Mouse (Mus musculus) G1E-ER4 (cell line): ENCODE data around the gene Oscar. TPM values are rescaled to one million over a fixed set of nuclear protein-coding genes. Genes with fewer than 3 reads are reported as not detected.

Source experiments
- GATA1 ChIP-seq: IDR thresholded peaks from one replicate; pipeline ENCODE4 v1.8.0; 2012; ENCODE audit warnings: low read length, inconsistent platforms
- polyA plus RNA-seq: library from polyadenylated mRNA; stranded (reverse); fragments of >175 nt; gene quantifications from 2 replicates; pipeline ENCODE4 v1.2.3, GENCODE M21; 2012

Oscar gene
- polyA plus RNA-seq, 1 experiment, result not detected

DNA sequence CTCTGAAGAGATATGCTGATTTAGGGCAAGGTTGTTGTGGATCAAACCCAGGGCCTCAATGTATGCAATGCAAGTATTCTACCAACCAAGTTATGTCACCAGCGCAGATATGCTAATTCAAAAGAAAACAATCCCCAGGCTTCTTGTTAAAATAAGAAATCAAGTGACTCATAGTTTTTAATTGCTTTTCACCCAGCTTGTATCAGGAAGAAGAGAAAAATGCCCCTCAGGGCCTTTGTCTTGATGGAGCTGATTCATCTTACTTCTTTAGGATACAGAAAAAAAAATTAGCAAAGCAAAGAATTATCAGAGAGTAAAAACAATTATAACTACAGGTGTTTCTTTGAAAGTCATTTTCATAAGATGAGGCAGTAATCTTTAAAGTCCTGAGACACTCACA, 28.7 kb downstream of the Oscar start:
- TF ChIP-seq GATA1, result no peak

DNA sequence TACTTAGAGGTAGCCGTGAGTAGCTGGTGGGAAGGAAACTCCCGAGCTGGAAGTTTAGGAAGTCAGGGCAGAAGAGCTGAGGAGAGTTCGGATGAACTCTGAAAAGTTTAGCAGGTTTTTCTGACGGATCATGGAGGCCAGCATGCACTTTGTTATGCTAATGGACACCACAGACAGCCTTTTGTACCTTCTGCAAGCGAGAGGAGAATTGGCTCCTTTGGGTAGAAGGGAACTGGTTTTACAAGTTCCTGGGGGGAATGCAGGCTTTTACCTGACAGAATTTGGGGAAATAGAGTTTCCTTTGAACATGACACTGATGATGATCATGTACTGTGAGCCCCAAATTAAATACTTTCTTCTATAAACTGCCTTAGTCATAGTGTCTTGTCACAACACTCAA, 29.7 kb downstream of the Oscar start:
- TF ChIP-seq GATA1, result no peak

DNA sequence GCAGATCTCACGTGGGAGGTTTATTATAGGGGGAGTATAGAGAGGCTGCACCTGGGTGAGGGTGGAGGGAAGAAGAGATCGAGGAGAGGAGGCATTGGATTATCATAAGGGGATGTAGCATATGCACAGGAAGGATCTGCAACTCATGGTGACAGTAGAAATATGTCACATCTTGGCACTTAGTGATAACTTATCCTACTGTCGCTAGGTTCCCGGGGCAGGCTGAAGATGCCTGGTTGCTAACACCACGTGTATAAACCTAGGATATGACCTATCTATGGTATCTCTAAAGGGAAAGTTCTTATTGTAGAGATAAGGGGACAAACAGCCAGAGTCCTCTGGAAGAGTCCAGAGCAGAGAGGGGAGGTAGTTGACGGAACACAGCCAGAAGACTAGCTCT, 30.2 kb downstream of the Oscar start:
- peak; percentile 59 for TF ChIP-seq GATA1

DNA sequence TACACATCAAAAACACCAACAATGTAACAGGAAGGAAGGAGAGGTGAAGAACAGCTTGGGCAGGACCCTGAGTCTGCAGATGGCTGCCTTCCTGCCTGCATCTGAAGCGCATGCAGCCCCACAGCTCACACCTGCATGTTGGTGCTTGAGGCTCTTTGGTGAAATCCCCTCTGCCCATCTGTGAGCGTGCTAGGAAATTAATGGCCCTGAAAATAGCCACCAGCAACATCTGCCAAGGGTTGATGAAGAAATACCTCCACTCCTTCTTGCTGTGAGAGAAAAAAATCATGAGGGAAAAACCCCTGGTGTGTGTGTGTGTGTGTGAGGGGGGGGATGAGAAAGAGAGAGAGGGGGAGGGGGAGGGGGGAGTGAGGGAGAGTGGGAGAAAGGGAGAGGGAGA, 35.9 kb downstream of the Oscar start:
- TF ChIP-seq GATA1, result no peak

DNA sequence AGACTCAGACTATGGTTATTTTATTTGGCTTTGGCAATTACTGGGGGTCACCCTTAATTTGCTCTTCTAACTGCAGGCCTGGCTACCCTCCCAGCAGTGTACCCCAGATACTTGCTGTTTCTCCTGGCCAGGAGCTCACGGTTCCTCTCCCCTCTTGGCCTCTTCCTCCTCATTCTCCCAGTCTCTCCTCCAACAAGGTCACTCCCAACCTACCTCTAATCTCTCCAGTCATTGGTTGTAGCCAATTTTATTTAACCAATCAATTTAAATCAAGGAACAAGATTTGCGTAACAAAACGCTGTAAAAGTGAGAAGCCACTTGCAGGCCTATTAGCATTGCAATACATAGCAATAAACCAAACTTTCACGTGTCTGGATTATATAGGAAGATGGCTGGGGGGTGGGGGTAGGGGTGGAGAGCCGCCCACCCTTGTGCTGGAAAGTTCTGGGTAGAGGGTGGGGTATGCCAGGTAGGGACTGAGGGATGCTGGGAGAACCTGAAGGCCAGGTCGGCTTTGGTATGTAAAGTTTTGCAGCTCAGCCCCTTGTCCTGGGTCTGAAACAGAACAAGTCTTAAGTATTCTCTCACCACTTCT, 36.9 kb downstream of the Oscar start:
- no peak for TF ChIP-seq GATA1

DNA sequence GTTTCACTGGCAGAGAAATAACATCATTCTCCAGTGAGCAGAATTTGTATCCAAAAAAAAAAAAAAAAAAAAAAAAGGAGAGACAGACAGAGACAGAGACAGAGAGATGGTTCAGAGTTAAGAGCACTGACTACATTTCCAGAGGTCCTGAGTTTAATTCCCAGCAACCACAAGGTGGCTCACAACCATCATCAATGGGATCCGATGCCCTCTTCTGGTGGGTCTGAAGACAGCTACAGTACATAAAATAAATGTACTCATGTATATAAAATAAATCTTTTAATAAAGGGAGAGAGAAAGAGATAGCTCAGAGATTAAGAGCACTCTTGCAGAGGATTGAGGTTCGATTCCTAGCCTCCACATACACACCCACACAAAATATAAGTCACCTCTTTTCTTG, 37.8 kb downstream of the Oscar start:
- no peak for TF ChIP-seq GATA1

DNA sequence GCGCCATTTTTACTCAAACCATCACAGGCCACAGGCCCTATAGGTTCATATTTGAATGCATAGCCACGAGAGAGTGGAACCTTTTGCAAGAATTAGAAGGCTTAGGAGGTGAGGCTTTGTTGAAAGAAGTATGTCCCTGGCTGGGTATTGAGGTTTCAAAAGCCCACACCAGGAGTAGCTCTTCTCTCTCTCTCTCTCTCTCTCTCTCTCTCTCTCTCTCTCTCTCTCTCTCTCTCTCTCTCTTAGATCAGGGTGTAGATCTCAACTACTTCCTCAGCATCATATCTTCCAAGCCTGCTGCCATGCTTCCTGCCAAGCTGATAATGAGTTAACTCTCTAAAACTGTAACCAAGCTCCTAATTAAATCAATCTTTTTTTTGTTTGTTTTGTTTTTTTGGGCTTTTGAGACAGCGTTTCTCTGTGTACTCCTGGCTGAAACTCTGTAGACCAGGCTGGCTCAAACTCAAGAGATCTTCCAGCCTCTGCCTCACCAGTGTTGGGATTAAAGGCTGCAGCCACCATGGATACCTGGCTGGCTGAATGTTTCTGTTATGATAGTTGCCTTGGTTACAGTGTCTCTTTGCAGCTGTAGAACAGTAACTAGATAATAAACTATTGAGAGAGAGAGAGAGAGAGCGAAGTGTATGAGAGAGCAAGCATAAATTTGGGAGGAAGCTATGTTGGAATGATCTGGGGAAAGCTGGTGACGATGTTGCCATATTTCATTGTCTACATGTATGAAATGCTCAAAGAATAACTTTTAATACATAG, 39.4 kb downstream of the Oscar start:
- TF ChIP-seq GATA1, result no peak

DNA sequence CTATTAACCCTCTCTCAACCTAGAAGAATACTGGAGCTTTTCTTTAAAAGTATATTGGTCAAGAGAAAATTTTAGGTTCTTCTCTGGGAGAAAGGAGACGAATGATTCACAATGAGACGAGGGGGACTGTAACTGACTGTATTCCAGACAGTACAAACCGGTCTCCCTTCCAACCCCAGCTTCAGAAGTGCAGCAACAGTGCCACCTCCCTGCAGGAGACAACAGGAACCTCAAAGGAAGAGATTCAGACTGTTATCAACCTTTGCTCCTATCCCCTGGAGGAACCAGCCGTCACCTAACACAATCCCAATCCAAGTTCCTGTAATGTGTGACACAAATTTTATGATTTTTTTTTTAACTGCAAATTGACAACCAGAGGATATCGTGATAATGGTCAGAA, 41.7 kb downstream of the Oscar start:
- no peak for TF ChIP-seq GATA1

DNA sequence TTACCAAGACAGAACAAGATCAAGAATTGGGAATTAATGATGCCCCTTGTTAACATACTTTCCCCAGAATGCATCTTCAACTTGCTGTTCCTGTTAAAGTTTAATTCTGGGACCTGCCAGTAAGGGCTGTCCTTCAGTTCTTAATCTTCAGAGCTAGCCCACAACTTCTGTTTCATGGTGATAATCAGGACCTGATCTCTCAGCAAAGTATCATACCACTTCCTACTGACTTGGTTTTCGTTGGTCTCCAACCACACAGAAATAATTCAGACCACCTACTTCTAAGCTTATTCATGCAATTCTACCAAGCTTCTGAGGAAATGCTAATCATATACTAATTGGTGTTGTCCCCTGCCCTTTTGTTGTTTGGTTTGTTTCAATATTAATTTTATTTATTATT, 44.1 kb downstream of the Oscar start:
- TF ChIP-seq GATA1, result peak; percentile 69

DNA sequence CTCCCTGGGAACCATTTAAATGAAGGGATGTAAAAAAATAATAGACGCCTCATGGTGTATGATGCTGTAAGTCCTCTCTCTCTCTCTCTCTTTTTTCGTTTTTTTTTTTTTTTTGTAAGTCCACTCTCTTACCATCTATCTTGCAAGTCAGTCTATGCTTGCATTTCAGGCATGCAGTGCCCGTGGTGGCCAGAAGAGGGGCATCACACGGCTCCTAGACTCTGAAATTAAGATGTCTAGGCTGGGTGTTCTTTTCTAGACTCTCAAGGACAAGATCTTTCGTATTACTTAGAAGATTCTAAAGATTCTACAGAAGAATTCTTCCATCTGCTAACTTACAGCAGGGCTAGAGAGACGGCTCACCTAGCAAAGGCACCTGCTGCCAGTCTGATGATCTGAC, 46.2 kb downstream of the Oscar start:
- no peak for TF ChIP-seq GATA1

DNA sequence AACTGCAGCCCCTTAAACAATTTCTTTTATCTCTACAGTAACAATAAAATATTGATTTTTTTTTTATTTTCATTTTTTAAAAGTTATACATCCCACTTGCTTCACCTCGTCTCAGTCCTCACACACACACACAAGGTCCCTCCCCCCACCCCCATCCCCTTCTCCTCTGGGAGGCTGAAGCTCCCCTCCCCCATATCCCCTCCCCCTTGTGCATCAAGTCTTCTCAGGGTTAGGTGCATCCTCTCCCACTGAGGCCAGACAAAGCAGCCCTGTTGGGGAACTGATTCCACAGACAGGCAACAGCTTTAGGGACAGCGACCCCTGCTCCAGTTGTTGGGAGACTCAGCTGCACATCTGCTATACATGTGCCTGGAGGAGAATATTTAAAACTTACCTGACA, 48.6 kb downstream of the Oscar start:
- no peak for TF ChIP-seq GATA1

Other genes starting within 250 kb of the Oscar start
- not detected in 2 replicates for gene Cacng8, start 225.5 kb downstream of the Oscar start, polyA plus RNA-seq
- not detected in 2 replicates for gene Cacng6, start 192.0 kb downstream of the Oscar start, polyA plus RNA-seq
- 0.04 TPM in 1 of 2 replicates, not detected in the other for gene Tarm1, start 113.5 kb downstream of the Oscar start, polyA plus RNA-seq
- gene Ndufa3, start 1.2 kb upstream of the Oscar start, polyA plus RNA-seq, result 24.6 and 27.8 TPM in 2 replicates
- 61.8 and 88.2 TPM in 2 replicates for gene Tfpt, start 13.8 kb upstream of the Oscar start, polyA plus RNA-seq
- 110 and 112 TPM in 2 replicates for gene Prpf31, start 13.8 kb upstream of the Oscar start, polyA plus RNA-seq
- 785 and 904 TPM in 2 replicates for gene Cnot3, start 29.1 kb upstream of the Oscar start, polyA plus RNA-seq
- gene Leng1, start 49.7 kb upstream of the Oscar start, polyA plus RNA-seq, result 20.3 and 21.6 TPM in 2 replicates
- 0.55 and 0.80 TPM in 2 replicates for gene Tmc4, start 61.4 kb upstream of the Oscar start, polyA plus RNA-seq
- 105 and 122 TPM in 2 replicates for gene Tsen34, start 76.7 kb upstream of the Oscar start, polyA plus RNA-seq
- gene Mboat7, start 77.4 kb upstream of the Oscar start, polyA plus RNA-seq, result 87.2 and 108 TPM in 2 replicates
- gene Rps9, start 87.8 kb upstream of the Oscar start, polyA plus RNA-seq, result 450 and 1,340 TPM in 2 replicates
- 0.02 and 0.03 TPM in 2 replicates for gene Pirb, start 104.2 kb upstream of the Oscar start, polyA plus RNA-seq
- gene Gm15448, start 209.5 kb upstream of the Oscar start, polyA plus RNA-seq, result not detected in 2 replicates
- not detected in 2 replicates for gene Pira2, start 228.9 kb upstream of the Oscar start, polyA plus RNA-seq